In the genomic region with DNA sequence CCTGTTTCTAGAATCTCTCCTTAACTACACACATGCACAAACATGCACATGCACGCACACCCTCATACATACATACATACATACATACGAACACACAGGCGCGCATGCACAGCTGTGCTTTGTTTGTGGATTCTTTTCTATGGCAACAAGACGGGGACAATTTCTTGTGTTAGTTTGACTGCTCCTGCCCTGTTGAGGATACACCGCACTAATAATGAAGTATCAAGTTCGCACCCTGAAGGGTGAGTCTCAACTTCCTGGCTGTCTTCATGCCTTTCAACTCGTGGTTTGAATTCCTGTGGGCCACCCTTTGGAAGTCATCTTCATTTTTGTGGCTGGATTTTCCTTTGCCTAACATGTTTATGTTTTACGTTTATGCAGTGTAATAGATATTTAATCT, we compare ENCODE assay signal across 23 mouse cellular contexts. TPM values are rescaled to one million over a fixed set of nuclear protein-coding genes. Genes with fewer than 3 reads are reported as not detected.
DNase-seq lines count a peak whose midpoint lies in the region; ATAC-seq lines count a peak whose summit lies in the region.
"Had no signal": no experiment of that assay in that cellular context is flagged by ENCODE, and none has a peak within 500 bp of the region (broad histone marks: within the 10 kb centered on the region; RNA-seq: fewer than 3 reads in every experiment).

No protein-coding gene starts in this region.

- no peak overlapping the region for H3K4me3 ChIP-seq in embryonic facial prominence, embryonic 13.5 days
- no peak overlapping the region for H3K4me3 ChIP-seq in embryonic facial prominence, embryonic 10.5 days
- no peak overlapping the region for H3K4me3 ChIP-seq in embryonic facial prominence, embryonic 15.5 days (replicated peaks)
- no peak overlapping the region for H3K4me3 ChIP-seq in midbrain, embryonic 10.5 days
- H3K4me3 ChIP-seq: embryonic facial prominence, embryonic 12.5 days; gastrocnemius, adult 2 months; heart, adult 2 months; heart, embryonic 10.5 days; hindbrain, embryonic 12.5 days; hindbrain, embryonic 15.5 days had no signal

- no peak overlapping the region for H3K27ac ChIP-seq in embryonic facial prominence, embryonic 13.5 days
- no peak overlapping the region for H3K27ac ChIP-seq in embryonic facial prominence, embryonic 10.5 days (replicated peaks)
- peak overlapping the region; percentile 23; the same call in 1 of the 2 replicates for H3K27ac ChIP-seq in embryonic facial prominence, embryonic 15.5 days (replicated peaks)
- no peak overlapping the region for H3K27ac ChIP-seq in midbrain, embryonic 10.5 days (replicated peaks)
- H3K27ac ChIP-seq: embryonic facial prominence, embryonic 12.5 days; gastrocnemius, adult 2 months; heart, adult 2 months; heart, embryonic 10.5 days; hindbrain, embryonic 12.5 days; hindbrain, embryonic 15.5 days had no signal

- ATAC-seq in embryonic facial prominence, embryonic 13.5 days (ENCODE audit: insufficient number of reproducible peaks, insufficient read depth, low FRiP score, low TSS enrichment, low read depth) = 0 out of 2 replicates have a peak, but pooled peaks have one; percentile 54
- ATAC-seq in embryonic facial prominence, embryonic 15.5 days (ENCODE audit: insufficient number of reproducible peaks, low FRiP score, low TSS enrichment, low read depth) = peak; percentile 36; the same call in 1 of the 2 replicates
- ATAC-seq: forebrain, embryonic 14.5 days; forebrain, postnatal 0 days; intestine, postnatal 0 days had no signal

- 55% methylated on average over 9 of the region's 9 CpGs for WGBS in embryonic facial prominence, embryonic 13.5 days
- 81% methylated on average over 9 of the region's 9 CpGs for WGBS in embryonic facial prominence, embryonic 10.5 days
- WGBS in embryonic facial prominence, embryonic 15.5 days = 51% methylated on average over 9 of the region's 9 CpGs
- 87% methylated on average over 9 of the region's 9 CpGs for WGBS in midbrain, embryonic 10.5 days

- no peak overlapping the region for H3K9ac ChIP-seq in embryonic facial prominence, embryonic 13.5 days
- no peak overlapping the region for H3K9ac ChIP-seq in embryonic facial prominence, embryonic 15.5 days
- H3K9ac ChIP-seq: embryonic facial prominence, embryonic 12.5 days; forebrain, postnatal 0 days; hindbrain, embryonic 12.5 days; hindbrain, embryonic 15.5 days had no signal

- H3K27me3 ChIP-seq in embryonic facial prominence, embryonic 13.5 days = no peaks in the 10 kb centered on the region
- H3K27me3 ChIP-seq in embryonic facial prominence, embryonic 10.5 days (replicated peaks; ENCODE audit: low read depth, poor library complexity, severe bottlenecking) = no peaks in the 10 kb centered on the region
- H3K27me3 ChIP-seq in embryonic facial prominence, embryonic 15.5 days = no peaks in the 10 kb centered on the region
- H3K27me3 ChIP-seq in midbrain, embryonic 10.5 days (ENCODE audit: low read depth, poor library complexity, severe bottlenecking) = no peaks in the 10 kb centered on the region
- H3K27me3 ChIP-seq: embryonic facial prominence, embryonic 12.5 days; hindbrain, embryonic 12.5 days; hindbrain, embryonic 15.5 days had no signal

- H3K9me3 ChIP-seq in embryonic facial prominence, embryonic 13.5 days = no peaks in the 10 kb centered on the region
- H3K9me3 ChIP-seq in embryonic facial prominence, embryonic 10.5 days = no peaks in the 10 kb centered on the region
- no peaks in the 10 kb centered on the region for H3K9me3 ChIP-seq in embryonic facial prominence, embryonic 15.5 days (replicated peaks)
- no peaks in the 10 kb centered on the region for H3K9me3 ChIP-seq in midbrain, embryonic 10.5 days (replicated peaks)
- H3K9me3 ChIP-seq: embryonic facial prominence, embryonic 12.5 days; heart, embryonic 10.5 days; hindbrain, embryonic 12.5 days; hindbrain, embryonic 15.5 days had no signal

- no peaks in the 10 kb centered on the region for H3K36me3 ChIP-seq in embryonic facial prominence, embryonic 13.5 days
- no peaks in the 10 kb centered on the region for H3K36me3 ChIP-seq in embryonic facial prominence, embryonic 10.5 days (replicated peaks)
- no peaks in the 10 kb centered on the region for H3K36me3 ChIP-seq in embryonic facial prominence, embryonic 15.5 days
- no peaks in the 10 kb centered on the region for H3K36me3 ChIP-seq in midbrain, embryonic 10.5 days
- H3K36me3 ChIP-seq: embryonic facial prominence, embryonic 12.5 days; heart, embryonic 10.5 days; hindbrain, embryonic 12.5 days; hindbrain, embryonic 15.5 days had no signal

- no peak for DNase-seq in embryonic facial prominence, embryonic 10.5 days (ENCODE audit: low spot score)
- peak; percentile 48 for DNase-seq in 3134 (ENCODE audit: extremely low read depth, insufficient read length, low spot score)
- DNase-seq in Muller cell, postnatal 12 days (ENCODE audit: inconsistent ontology term) = peak; percentile 44
- DNase-seq in midbrain, embryonic 10.5 days (ENCODE audit: low spot score) = no peak
- DNase-seq in adrenal gland, postnatal 36 days = no peak
- DNase-seq in gastrocnemius, postnatal 10 days = no peak
- DNase-seq: adrenal gland, adult 2 months; adrenal gland, postnatal 14 days; cerebellum, adult 11-12 months; cerebellum, adult 8-10 months; cerebellum, postnatal 14 days; forebrain, postnatal 0 days; gastrocnemius, adult 2 months; gastrocnemius, postnatal 25 days; heart, adult 2 months had no signal

- H3K4me1 ChIP-seq in embryonic facial prominence, embryonic 13.5 days = peaks cover 33% of the 10 kb centered on the region
- H3K4me1 ChIP-seq in embryonic facial prominence, embryonic 10.5 days = peaks cover 26% of the 10 kb centered on the region
- peaks cover 24% of the 10 kb centered on the region for H3K4me1 ChIP-seq in embryonic facial prominence, embryonic 15.5 days
- H3K4me1 ChIP-seq in midbrain, embryonic 10.5 days = peaks cover 15% of the 10 kb centered on the region
- H3K4me1 ChIP-seq: hindbrain, embryonic 15.5 days had no signal

- peak overlapping the region; percentile 21; the same call in 1 of the 2 replicates for H3K4me2 ChIP-seq in embryonic facial prominence, embryonic 13.5 days
- H3K4me2 ChIP-seq in embryonic facial prominence, embryonic 15.5 days (replicated peaks) = no peak overlapping the region; the same call in 1 of the 2 replicates
- H3K4me2 ChIP-seq: embryonic facial prominence, embryonic 12.5 days; hindbrain, embryonic 12.5 days; hindbrain, embryonic 15.5 days had no signal

RNA-seq across cellular contexts. Expression of a gene that starts 29.7 kb away (rescaled TPM):
- polyA plus RNA-seq in embryonic facial prominence, embryonic 13.5 days (2015; fragmentation: Nextera tagmentation; extraction: Ambion mirVana) = 4.7 and 5.5 TPM in 2 replicates
- polyA plus RNA-seq in embryonic facial prominence, embryonic 10.5 days (2016; fragmentation: Nextera tagmentation; extraction: Ambion mirVana) = 2.2 and 2.5 TPM in 2 replicates
- polyA plus RNA-seq in embryonic facial prominence, embryonic 15.5 days (2015; fragmentation: Nextera tagmentation; extraction: Ambion mirVana) = 11.0 and 14.6 TPM in 2 replicates
- 1.8 and 1.9 TPM in 2 replicates for polyA plus RNA-seq in midbrain, embryonic 10.5 days (2016; fragmentation: Nextera tagmentation; extraction: Ambion mirVana)
- total RNA-seq in adrenal gland, postnatal 36 days (2021) = 10 to 100 TPM; 27.3 to 49.5 TPM
- total RNA-seq in gastrocnemius, postnatal 10 days (2021) = 100 to 1,000 TPM; 114 to 115 TPM

Comparison
In these comparisons a context has a peak if more than half of its experiments do, and no peak if none do; other contexts are left out.
1. DNase-seq: peak in 3134 (single experiment) and Muller cell, postnatal 12 days (single experiment); none in embryonic facial prominence, embryonic 10.5 days (single experiment), midbrain, embryonic 10.5 days (single experiment), adrenal gland, postnatal 36 days (0 of 2) and gastrocnemius, postnatal 10 days (single experiment).